Mouse (Mus musculus) kidney, postnatal 4 days (tissue): ENCODE measurements at regions not wholly inside any gene's neighbourhood (a gene's known extent, or its start where the extent isn't known, plus 50 kb on each side); places are given as distances from the start of the nearest gene placed in this dataset.
"Not testable (repeated sequence)": the region's sequence is repeated elsewhere in the genome, so short reads cannot be mapped to it uniquely, and the experiment has no call there.

Experiments
- DNase-seq, 2 experiments: peaks; one replicate each; pipeline ENCODE4 v3.0.0; 2021; ENCODE audit warnings: mixed read lengths in 2 of 2

DNA sequence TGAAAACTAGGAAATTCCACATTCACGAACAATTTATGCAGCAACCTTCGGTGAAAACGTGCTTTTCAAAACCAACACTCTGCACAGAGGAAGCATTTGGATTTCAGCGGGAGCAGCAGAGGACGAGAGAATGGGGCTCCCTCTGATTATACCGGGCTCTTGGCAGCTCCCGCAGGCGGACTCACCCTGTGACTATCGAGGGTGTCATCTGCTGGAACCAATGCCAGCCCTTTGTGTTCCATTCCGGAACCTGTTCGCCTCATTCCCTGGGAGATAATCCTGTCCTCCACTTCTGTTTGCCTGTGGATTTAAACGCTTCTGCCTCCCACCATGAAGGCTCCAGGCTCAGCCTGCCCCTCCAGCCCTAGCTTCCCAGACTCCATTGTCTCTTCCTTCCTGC lies 77.1 kb downstream of the Utp18 start:
- no peak for DNase-seq

DNA sequence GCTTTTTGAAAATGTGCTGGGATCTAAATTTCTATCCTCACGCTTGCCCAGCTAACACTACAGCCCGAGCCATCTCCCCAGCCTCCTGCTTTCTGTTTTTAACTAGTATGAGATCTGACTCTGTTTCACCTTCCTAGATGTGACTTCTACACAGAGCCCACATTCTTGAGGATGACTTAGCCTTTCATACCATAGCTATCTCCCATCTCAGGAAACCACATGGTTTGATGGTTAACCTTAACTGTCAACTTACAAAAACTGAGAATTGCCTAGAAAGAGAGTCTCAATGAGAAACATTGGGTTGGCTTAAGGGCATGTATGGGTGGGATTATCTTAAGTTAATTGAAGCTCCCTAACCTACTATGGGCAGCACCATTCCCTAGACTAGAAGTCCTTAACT lies 78.4 kb downstream of the Utp18 start:
- DNase-seq, result no peak

DNA sequence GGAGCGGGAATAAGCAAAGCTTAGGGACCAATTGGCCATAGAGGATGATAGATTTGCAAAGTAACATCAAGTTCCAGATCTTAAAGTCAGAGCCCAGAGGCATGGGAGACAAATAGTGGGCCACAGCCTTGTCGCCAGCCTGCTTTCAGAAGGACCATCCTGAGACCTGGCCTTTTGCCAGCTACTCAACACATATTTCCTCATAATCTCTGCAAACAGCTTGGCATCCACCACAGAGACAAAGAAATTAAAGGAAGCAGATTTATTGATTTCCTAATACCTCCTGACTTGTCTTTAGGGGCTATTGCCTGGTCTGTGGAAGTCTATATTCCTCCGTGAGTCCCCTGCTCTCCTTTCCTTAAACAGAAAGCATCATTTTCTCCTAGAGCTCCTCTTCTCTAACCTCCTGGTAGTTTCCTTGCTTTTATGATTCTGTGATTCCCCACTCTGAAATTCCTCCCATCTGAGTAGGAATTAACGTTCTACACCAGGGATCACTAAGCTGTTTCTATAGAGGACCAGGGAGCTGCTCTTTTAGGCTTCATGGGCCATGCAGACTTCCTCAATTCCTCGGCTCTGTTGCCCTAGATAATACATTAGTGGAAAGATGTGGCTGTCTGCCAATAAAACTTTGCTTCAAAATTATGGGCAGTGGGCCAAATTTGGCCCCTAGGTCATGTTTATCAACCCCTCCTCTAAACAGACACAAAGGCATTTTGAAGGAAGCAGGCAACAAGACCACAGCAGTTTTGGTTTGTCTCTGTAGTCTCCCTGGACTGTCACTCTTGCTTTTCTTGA lies 114.2 kb downstream of the Utp18 start:
- DNase-seq, result no peak

DNA sequence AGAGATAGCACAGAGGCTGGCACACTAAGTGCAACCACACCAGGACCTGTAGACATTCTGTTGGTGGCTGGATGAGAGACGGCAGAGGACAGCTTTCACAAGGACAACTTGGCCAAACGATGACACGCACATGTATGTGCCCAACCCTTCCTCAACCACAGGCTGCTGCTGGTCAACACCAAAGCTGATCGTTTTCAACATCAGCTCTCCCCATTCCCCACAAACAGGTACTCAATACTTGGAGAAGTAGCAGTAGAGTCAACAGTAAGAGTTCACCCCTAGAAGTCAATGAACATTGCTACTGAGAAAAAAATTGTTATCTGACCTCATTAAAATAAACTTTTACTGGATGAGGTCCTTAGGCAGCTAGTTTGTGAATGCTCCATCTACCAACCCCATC lies 119.6 kb downstream of the Utp18 start:
- no peak for DNase-seq

DNA sequence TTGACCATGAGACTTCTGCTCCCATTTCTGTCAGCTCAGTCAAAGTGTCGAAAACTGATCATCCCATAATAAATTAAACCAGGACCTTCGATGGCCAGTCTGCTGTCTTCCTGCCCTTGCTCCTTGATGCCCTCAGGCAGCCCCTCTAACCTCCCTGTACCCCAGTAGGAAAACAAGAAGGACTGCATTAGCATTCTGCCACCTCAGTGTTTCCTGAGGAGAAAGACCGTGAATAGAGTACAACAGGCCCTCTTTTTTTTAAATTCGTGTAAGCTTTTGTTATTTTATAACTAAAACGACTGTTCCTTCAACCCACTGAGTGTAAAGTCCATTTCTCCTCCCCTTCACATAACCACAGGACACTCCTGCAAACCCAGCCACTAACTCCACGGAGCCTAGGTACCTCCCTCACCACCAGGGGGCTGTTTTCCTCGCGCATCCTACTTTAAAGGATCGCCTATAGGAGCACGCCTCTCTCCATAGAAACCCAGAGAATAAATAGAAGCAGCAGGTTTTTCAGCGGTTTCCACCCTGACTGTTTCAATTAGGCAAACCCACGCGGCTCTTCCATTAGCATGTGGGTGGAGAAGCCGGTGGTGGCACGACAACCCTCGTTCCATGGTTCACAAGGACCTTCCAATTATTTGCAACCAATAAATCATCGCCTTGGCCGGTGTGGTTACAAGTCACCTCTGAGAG lies 122.6 kb downstream of the Utp18 start:
- DNase-seq, result peak; percentile 65 to 74

DNA sequence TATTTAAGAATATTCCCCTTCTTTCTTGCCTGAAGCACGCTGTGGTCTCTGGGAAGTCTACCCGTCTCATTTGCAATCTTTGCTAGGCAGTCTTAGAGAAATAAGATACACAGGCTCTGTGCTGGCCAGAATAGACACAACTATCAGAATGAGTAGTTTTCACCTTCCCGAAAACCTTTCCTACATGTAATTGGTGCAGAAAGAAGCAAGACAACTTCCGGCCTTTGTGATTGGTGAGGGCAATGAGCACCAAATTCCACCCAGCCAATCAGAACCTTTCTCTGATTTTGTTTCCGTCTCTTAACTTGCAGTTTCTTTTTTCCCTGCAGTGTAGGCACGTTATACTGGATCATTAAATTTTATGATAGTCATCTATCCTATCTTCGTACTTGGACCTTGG lies 127.7 kb downstream of the Utp18 start:
- DNase-seq, result no peak

DNA sequence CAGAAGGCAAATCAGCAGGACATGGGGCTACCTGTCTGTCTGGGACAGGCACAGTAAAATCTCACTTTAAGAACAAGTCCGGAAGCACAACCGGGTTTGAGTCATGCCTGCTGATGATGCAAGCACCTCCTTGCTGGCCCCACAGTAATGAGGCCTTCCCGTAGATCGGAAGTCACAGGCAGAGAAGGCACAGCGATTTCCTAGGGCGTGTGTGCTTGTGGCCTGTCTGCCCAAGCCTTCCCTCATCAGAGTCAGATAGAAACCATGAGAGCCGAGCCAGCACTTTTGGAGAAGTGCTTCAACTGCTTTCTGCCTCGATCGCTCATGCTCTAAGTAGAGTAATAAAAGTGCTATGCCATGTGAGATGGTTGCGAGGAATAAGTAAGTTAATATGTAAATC lies 148.9 kb downstream of the Utp18 start:
- no peak for DNase-seq

DNA sequence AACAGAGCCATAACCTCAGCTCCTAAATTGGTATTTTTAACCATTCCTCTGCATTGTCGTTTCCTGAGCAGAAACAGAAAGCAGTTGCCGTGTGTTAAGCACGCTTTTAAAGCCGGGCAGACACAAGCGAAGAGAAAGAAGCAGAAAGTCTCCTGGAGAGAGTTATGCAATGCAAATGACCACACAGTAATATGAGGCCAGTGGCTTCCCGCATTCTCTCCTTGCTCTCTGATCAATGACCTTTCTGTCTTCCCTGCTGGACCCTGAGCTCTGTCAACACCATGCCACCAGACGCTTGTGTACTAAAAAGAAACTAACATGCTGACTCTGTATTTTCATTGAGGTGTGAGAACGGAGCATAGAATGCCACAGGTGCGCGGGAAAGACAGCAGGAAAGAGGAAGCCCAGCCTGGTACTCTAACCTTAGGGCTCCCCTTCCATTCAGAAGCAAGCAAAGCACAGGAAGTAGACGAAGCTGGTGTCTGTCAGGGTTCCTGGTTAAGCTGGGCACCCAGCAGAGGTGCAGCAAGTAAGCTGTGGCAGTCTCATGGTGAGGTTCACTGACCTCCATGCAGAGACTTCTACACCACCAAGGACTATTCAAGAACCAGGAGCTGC lies 151.9 kb downstream of the Utp18 start:
- DNase-seq, result no peak

DNA sequence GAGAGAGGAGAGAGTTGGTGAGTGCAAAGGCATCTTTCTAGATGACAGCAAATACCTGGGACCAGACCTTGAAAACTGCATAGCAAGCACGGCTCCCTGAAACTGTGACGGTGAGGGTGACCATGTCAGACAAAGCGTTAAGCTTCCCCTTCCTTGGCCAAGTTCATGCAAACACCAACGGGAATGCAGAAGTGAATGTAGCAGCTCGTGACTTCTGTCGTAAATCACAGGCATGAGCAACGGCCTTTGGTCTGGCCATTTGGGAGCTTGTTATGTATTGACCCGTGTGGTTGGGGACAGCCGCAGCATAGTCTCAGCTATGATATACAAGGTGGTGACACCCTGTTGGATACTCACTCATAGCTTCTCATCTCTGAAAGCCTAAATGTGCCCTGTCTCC lies 156.4 kb downstream of the Utp18 start:
- no peak for DNase-seq

DNA sequence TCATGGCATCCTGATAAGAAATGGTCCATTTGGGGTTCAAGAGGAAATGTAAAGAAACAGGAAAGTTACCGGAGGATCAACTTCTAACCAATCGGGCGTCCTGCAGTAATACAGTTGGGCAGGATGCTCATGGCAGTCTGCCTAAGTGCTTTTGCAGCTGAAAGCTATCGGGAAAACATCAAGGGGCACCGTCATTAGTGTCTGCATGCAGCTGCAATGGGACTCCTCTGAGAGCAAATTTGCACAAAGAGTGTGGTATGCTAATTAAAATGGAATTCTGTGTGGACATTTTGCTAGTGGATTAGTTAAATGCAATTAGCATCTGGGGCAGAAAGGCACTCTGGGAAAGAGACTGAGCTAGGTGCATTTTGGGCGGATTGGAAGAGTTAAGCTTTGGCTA lies 160.3 kb downstream of the Utp18 start:
- DNase-seq, result no peak

DNA sequence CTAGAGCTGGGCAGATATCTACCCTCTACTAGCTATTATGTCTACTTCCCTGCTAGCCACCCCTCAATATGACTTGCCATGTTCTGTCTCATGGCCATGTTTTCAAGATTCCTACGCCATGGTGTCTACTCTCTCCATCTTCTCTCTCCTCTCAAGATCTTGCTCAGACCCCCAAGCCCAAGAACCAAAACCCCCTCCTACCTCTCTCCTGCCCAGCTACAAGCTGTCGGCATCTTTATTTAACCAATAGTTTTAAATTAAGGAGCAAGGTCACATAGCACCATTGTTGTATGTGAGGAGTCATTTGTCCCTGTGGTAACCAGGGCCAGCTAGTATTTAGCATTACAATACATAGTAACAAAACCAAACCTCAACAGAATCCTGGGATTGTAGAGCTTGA lies 166.4 kb downstream of the Utp18 start:
- no peak for DNase-seq

DNA sequence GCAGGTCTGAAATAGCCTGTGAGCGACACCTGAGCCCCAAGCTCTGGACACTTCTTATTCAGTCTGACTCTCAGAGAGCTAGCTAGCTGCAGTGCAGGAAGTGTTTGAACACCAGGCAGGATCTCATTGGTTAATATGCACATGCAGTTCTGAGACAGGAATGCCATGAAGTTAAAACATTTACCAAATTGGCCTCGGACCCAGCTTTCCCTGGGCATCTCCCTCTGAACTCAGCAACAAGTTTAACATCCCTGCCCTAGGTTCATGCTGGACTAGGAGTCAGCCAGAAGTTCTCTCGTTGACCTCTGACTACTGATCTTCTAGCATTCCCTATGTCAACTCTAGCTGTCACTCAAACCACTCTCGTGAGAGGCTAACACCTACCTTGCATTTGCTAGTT lies 175.9 kb downstream of the Utp18 start:
- DNase-seq, result no peak

DNA sequence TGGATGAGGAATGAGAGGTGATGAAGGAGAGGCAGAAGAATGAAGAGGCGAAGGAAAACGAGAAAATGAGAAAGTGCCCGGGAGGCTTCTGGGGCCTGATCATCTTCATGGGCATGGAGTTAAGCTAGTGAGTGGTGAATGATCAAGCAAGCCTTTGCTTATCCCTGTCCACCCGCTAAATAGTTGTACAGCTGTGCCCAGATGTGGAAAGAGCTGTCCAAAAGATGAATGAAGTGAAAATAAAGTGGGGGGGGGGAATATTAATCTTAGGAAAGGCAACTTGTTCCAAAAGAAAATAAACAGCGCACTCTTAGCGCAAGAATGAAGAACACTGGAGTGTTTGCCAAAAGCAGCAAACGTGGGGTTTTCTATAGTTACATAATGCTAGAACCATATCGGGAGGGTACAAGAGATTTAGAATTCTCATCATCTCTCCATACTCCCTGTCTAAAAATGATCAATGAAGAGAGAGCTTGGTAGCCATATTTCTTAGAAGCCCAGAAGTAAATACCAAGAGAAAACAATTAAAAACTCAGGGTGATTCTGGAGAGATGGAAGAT lies 188.5 kb downstream of the Utp18 start:
- no peak for DNase-seq

DNA sequence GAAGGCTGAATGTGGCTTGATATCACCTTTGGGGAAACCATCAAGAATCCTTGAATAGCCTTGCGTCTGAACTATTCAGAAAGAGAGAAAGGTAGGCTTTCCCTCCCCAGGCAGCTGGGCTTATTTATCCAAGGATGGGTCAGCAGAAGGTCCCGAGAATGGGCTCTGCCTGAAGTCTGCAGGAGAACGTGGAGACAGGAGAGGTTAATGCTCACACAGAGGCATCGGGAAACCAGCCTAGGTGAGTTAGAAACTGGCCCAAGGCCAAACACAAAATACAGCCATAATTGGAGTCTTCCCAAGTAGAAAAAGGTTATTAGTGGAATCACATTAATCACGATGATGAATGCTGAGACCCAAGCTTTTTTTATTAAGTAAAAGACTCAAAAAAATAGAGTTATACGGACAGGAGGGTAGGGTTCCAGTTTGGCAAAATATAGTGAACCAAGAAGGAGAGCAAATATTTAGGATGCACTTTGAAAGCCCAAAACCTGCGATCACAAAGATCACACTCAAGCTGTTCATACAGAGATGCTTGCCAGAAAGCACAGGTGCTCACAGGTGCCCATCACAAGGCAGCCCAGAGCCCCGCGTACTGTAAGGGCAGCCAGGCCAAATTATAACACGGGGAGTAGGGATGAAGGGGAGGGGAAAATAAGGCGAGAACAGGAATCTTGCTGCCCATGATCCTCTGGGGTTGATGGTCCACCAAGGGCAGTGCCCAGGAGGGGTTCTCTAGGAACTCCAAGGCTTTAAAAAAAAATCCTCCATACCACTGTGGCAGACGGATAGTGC lies 189.3 kb downstream of the Utp18 start:
- no peak for DNase-seq

DNA sequence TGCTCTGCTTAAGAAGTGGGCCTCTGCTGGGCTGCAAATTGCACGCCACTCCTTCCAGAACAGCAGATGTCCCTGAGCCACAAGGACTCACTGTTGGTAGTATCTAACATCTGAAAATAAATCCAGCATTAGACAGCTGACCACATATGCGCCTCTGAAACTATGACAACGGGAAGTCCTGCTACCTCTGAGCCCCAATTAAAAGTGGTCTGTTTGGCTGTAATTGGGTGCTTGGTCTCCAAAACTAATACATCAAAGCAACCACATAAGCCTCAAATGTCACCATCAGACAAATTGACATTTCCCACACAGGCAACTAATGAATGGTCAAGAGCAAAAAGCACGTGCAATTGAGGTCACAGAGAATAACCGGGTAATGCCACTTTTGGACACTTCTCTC lies 201.9 kb downstream of the Utp18 start:
- DNase-seq, result no peak

DNA sequence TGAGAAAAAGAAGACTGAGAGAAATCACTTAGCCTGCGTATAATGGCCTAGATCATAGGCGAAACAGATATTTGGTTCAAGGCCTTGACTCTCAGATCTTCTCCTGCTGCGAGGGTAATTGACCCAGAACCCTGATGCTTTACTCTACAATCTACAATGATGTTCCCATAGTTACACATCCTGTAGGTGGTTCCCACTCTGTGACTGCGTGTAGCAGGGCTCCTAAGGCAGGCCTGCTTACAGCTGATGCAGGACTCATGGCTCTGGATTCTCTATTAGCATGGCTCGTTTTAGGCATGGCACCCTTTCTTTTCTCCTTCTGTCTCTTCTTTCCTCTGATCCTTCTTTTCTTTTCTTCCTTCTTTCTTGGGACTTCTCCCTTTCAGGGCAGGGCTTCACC lies 209.3 kb downstream of the Utp18 start:
- no peak for DNase-seq

DNA sequence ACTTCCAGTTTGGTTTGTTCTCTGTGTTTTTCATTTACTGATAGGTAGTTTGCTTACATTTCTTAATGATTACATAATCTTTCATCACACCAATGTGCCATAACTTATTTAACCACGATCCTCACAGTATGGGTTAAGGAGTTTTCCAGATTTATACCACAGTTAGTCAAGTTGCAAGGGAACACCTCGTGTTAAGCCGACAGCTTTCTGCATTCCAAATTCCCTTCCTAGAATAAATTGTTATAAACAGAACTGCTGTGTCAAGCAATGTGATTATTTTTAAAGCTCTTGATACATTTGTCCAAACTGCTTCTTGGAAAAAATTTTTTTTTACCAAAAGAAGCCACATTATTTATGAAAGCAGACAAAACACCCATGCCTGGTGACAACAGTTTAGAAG lies 213.5 kb downstream of the Utp18 start:
- no peak for DNase-seq

DNA sequence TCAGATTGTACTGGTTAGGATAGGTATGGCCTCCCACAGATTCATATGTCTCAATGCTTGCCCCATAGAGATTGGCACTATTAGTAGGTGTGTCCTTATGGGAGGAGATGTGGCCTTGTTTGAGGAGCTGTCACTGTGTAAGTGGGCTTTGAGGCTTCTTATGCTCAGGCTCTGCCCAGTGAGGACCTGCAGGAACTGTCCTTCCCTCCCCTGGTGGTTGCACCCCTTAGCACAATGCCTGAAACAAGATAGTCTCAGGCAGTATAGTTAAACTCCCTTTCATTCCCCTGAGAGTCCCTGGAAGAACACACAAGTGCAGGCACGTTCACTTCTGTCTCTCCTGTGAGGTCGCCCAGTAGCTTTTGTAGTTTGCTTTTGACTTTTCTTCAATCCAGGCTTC lies 223.9 kb downstream of the Utp18 start:
- no peak for DNase-seq

DNA sequence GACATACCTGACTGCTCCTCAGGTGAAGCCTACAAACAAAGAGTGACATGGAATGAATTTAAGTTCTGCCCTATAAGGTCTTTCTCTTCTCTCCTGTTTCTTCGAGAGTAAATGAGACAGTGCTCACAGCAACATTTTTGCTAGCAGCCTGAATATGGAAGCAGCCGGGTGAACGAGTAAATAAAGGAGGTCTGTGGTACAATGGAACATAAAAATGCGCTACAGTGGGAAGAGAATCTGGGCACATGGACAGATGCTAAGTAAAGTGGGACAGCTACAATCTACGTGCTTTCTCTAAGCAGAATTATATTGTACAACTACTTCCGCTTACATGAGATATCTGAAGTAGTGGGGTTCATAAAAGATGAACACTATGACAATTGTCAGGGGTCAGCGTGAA lies 225.2 kb downstream of the Utp18 start:
- no peak for DNase-seq

DNA sequence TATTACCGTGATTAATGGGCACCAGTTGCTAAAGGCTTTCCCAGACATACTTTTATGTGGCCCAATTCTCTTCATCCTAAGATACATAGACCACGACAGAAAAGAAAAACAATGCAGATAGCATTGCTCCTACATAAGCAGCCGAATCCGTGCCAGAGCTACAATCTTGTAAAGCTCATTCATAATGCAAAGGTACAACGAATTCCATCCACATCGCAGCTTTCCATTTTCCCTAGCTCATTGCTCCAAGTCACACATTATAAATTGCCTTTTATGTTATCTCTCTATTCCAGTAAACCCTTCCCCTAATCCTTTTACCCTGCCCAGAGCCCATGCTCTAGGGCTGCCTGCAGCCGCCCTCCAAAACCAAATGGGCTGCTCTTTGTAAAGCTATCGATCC lies 226.8 kb downstream of the Utp18 start:
- DNase-seq, result no peak

DNA sequence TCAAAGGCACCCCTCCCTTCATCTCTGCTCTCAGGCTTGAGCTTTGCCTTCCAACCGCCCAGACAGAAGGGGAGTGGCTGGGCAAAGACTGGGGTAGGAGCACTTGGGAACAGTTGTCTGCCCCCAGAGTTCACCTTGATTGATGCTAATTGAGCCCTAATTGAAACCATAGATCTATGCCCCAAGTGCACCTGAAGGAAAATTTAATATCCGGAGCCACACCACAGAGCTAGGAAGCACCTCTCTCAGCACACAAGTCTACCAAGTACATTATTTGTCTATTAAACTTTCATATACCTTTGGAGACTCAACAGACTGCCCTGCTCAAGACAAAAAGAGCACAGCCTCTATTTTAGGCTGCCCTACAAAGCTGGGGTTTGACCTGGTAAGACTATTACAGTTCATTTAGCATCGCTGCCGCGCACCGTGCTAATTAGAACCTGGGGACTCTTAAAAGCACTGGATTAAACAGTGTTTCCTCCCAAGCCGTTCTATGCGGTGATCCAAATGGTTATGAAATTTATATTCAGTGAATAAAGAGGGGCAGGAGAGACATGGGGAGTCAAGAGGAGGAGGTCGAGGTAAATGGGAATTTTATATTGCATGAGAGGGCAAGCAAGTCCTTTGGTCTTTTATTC lies 229.8 kb downstream of the Utp18 start:
- DNase-seq, result no peak

DNA sequence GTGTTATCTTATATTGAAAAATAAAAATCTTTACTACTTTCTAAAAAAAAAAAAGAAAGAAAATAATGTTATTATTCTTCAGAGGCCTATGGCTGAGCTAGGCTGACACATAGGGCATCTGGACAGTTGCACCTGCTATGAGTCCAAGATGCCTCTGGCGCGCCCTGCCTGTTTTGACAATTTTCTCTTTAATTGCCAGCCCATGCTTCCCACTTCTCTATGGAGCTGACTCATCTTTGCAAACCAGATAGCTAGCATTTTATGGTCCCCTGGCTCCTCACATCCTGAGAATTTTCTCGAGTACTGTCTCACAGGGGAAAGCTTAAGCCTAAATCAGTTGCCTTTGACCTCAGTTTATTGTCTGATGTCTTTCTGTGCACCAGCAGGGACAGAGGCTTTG lies 232.2 kb downstream of the Utp18 start:
- no peak for DNase-seq

DNA sequence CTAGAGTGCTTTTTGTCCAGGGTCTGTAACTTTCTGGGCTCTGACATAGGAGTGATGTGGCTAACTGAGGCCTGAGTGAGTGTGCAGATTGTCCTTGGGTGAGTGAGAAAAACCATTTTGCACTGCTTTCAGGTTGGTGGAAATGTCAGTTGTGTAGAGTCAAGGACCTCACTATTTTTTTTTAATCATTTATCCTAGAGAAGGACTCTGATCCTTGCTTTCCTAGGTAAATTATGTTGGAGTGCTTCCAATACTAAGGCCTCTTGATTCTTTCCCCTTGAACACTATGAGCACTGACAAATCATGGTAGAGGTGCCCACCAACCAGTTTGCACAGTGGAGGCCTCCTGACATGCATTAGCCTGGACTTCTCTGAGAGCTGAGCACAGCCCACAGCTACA lies 233.6 kb downstream of the Utp18 start:
- DNase-seq, result not testable (repeated sequence)
